Mouse (Mus musculus): ENCODE results near the gene Sec1.

Sec1 gene

DNA sequence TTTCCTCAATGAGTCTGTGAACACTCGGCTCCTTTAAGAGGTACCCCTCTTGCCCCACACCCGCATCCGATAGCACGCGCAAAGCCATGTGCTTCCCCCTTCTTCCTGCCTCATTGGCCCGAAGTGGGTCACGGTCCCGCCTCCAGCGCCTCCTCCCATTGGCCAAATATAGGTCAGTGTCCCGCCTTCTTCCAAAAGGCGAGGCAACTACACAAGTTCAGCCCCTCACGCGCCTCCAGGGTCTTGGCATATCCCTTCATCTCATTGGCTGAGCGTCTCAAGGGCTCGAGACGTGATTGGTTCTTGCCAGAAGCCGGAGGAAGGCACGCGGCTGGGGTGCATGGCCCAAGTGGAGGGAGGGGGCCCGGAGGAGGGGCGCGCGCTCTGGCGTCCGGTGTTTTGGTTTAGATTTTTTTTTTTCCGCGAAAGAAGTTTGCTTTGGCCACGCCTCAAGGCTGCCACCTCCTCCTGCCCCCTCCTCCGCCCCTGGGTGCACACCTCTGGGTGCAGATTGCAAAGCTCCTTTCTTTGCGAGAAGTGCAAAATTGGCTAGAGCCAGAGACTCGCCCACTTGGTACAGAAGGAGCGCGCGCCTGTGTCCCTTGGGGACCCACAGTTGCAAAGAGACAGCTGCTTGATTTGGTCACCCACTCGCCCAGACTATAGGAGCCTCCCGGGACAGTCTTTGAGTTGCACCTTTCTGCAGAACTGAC lies 10.7 kb upstream of the Sec1 start, which contains the start of gene Dbp:
Dbp (plus strand) TSS at position 359 of the 713 bp plus-strand sequence.
- peak; percentile 100 for DNase-seq (ENCODE audit: low spot score in 2 of 2)

DNA sequence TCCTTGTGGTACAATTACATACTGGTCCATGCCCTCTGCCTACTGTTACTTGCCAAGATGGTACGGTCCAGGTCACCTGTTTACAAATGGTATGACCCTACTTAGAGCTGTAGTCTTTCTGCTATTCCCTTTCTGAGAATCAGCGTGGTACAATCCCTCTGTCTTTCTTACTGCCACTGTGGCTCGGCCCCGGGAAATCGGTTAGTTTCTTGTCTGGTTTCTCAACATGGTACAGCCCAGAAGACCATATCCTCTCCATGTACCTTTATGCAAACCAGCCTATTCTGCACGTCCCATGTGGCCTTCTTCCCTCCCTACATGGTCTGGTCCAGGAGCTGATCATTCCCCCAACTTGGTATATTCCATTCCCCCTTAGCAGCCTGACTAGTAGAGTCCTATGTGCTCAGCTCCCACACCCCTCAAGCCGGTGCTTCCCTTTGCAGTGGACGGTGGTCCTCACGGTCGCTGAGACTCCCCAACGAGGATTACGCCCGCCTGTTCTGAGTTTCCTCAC lies 9.9 kb upstream of the Sec1 start:
- peak; percentile 78 to 82 for DNase-seq (ENCODE audit: low spot score in 2 of 2)

DNA sequence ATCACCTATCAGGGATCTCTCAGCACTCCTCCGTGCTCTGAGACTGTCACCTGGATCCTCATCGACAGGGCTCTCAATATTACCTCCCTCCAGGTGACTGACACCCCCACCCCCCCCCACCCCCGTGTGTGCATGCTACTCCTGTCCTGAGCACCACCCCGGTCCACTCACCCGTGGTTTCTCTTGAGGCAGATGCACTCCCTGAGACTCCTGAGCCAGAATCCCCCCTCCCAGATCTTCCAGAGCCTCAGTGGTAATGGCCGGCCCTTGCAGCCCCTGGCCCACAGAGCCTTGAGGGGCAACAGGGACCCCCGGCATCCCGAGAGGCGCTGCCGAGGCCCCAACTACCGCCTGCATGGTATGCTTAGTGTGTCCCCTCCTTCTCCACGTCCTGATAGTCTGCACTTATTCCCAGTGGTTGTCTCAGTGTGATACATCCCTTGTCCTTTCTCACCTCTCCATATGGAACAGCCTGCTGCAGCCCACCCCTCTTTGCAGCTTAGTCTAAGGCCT lies 9.4 kb upstream of the Sec1 start:
- DNase-seq (ENCODE audit: low spot score in 2 of 2) = no peak

DNA sequence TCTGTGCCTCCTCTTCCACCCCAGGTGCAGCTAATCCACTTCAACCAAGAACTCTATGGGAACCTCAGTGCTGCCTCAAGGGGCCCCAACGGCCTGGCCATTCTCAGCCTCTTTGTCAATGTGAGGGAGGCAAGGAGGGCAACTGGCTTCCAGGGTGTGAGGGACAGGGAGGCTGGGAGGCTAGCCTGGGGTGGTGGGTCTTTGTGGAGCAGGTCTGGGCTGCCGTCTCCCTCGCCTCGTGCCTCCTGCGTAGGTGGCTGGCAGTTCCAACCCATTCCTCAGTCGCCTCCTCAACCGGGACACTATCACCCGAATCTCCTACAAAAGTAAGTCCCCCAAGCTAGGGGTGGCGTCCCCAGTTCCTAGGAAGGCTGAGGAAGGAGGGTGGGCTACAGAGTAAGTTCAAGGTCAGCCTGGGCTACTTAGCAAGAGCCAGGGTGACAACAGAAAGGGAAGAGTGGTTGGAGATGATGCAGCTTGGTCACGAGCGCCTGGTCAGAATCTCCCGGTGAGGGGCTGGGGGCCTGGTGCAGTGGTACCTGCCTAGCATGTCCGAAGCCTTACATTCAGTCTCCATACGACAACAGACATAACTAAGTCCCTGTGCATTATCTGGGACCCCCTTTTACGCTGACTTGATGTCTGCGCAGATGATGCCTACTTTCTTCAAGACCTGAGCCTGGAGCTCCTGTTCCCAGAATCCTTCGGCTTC lies 8.8 kb upstream of the Sec1 start:
- no peak for DNase-seq (ENCODE audit: low spot score in 2 of 2)

DNA sequence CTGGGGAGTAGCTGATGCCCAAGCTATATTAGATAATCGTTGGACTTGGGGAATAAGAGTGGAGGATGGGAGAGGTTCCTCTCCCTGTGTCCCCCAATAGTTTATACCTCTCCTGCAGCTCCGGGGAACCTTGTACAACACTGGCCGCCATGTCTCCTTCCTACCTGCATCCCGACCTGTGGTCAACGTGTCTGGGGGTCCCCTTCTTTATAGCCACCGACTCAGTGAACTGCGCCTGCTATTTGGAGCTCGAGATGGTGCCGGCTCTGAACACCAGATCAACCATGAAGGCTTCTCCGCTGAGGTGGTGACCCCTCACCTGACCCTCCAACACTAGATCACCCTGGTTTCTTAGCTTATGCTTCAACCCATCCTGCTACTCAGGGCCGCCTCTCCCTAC lies 8.1 kb upstream of the Sec1 start:
- DNase-seq (ENCODE audit: low spot score in 2 of 2) = no peak

DNA sequence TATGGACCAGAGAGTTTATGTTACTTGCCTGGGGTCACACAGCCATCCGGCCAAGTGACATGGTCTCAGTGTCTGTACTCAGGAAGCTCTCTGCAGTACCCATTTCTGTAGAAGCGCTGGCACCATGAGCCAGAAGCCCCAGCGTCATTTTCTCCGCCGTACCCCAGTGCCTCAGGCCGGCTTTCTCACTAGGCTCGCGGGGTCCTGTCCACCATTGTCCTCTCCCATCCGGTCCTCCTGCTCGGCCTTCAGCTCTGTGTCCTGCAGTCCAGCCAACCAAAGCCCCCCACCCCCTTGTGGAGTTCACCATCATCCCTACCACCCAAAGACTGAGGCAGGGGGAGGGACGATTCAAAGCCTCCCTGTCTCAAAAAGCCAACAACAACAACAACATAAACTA lies 7.4 kb upstream of the Sec1 start:
- no peak for DNase-seq (ENCODE audit: low spot score in 2 of 2)

DNA sequence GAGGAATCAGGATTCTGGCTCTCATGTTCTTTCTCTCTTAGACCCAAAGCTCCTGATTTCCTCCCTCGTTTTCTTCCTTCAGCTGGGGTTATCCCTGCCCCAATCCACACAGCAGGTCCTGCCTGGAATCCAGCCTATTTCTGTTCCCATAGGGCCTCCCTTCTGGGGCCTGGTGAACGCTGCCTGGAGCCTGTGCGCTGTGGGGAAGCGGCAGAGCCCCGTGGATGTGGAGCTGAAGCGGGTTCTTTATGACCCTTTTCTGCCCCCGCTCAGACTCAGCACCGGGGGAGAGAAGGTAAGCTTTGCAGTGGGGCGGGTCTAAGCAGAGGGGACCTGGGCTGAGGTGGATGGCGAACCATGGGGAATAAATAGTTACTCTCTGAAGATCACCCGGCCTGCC lies 6.9 kb upstream of the Sec1 start:
- DNase-seq (ENCODE audit: low spot score in 2 of 2) = no peak

DNA sequence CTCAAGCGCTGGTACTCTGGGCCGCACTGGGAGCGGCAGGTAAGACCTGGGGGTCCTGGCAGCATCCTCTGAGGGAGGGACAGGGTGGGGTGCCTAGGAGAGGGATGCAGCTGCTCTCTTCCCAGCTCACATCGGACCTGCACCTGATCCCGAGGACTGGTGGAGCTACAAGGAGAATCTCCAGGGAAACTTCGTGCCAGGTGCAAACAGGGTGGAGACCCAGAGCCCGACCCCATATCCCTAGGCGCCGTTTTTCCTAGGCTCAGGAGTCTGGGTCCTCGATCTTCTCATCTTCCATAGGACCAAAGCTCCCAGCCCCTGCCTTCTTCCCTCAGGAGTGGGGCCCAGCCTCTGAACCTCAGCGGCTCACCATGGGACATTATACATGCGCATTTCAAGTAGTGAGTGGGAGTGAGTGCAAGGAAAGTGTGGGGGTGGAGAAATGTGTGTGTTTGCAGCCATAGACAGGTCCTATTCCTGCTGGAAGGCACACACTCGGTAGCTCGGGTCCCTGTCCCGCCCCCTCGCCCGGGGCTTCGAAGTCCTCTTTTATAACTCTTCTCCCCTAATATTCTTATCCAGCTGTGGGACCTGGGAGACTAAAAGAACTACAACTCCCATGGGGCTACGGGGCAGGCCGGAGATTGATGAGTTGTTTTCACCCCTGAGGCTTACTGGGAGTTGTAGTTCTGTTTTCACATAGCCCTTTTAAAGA lies 6.3 kb upstream of the Sec1 start:
- peak; percentile 74 to 86 for DNase-seq (ENCODE audit: low spot score in 2 of 2)

DNA sequence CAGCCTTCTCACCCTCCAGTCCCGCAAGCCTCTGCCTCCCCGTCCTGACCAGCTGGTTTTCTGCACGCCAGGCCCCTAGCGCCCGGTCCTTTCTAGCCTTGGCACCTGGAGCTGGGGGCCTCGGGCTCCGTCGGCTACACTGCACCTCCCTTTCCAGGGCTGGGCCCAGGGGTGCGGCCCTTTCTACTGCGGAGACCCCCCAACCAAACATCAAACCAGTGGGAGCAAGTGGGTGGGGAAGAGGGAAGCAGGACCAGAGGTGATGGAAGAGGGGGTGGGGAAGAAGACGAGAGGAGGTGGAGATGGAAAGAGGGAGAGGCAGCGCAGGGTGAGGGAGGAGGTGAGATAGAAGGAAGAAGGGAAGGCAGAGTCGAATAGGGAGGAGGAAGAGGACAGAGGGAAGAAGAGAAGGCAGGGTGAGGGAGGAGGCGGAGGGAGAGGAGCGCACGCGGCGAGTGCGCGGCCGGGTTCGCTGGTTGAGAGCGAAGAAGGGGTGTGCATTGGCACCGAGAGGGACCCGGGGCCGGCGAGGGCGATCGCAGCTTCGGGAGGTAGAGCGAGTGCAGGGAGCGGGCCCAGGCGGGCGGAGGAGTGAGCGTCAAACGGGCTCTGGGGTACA lies 5.4 kb upstream of the Sec1 start, which contains the start of gene Car11:
Car11 (plus strand) TSS at position 321 of the 619 bp plus-strand sequence.
- DNase-seq (ENCODE audit: low spot score in 2 of 2) = no peak

DNA sequence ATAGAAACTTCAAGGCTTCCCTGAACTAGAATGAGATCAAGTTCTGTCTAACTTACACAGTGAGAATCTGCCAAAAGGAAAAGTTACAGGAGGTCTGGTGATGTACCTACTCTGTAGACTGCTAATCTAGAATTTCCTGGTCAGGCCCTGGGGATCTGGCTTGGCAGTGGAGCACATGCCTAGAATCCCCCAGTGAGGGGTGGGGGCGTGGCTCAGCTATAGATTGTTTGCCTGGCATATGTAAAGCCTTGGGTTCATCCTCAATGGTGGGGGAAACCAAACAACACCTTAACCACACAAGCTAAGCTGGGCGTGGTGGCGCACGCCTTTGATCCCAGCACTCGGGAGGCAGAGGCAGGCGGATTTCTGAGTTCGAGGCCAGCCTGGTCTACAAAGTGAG lies 3.7 kb upstream of the Sec1 start:
- no peak for DNase-seq (ENCODE audit: low spot score in 2 of 2)

DNA sequence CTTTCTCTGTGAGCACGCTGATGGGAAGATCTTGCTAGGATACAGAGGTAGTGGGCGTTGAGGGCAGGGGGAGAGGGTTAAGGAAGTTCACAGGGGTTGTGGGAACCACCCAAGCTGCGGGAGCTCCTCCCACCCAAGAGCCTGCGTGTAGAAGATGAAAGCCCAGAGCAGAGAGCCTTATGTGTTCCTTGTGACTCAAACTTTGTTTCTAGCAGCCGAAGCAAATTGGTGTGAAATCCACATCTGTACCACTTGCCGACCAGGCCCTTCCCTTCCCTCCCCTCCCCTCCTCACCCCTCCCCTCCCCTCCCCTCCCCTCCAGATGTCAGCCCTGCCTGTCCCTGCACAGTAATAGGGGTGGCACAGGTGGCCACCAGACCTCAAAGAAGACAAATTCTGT lies 896 bp upstream of the Sec1 start:
- no peak for DNase-seq (ENCODE audit: low spot score in 2 of 2)

DNA sequence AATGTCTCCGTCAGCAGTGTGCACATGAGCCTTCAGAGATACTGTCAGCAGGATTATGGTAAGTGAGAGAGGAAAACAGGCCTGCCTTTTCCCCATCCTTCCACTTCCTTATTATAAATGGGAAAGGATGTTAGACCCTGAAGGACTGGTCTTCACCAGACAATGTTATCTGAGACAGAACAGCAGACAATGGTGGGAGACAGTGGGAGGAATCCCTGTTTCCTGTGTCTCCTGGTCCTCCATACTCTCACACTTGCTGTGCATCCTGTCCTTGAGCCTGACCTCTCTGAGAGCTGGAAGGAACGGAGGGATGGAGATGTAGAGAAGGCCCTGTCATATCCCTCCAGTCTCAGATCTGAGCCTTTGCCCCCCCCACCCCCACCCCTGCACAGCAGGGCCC lies 1.8 kb downstream of the Sec1 start:
- no peak for DNase-seq (ENCODE audit: low spot score in 2 of 2)

DNA sequence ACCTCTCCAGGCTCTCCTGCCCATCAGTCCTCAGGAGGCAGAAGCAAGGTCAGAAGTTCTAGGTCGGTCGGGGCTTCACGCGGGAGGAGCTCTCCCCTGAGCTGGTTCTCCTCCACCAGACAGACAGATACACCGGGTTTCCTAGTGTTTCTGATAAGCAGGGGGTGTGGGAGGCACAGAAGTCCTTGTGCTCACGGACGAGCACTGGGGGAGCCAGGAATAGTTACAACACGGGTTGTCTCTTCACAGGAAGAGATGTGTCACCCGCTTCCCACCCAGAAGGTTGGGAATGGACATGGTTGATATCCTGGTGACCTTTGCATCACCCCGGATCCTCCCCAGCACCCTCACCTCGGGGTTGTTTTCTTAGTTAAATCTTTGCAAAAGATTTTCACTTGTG lies 4.4 kb downstream of the Sec1 start:
- no peak for DNase-seq (ENCODE audit: low spot score in 2 of 2)

DNA sequence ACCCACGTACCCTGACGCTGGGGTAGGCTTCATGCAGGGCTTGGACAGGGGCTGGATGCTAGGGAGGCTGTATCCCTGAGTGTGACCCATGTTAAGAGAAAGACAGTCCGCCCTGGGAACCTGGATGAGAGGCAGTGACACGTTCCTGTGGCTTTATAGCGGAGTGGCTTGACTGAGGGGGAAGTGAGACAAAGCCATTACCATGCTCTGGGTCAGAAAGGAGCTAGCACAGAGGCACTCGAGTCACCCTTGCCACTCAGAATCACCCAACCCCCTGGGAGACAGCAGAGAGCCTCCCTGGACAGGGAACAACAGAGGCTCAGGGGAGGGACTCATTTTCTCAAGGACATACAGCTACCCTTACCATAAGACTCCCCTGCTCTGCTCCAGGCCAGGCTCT lies 5.1 kb downstream of the Sec1 start:
- DNase-seq (ENCODE audit: low spot score in 2 of 2) = no peak

DNA sequence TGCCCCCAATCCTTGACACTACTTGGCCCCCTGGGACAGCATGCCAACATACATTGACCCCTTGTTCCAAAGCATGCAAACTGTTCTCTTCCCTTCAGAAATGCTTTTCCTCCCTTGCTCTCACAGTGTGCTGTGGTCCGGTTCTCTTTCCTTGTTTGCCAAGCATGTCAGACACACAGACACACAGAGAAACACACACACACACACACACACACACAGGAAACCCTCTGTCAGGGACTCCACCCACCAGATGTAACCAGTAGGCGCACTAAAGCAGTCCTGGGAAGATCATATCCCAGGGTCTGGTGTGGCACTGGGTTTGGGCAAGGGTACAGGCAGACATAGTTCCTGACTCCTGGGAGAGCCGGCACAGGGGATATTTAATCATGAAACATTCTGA lies 7.4 kb downstream of the Sec1 start:
- no peak for DNase-seq (ENCODE audit: low spot score in 2 of 2)

DNA sequence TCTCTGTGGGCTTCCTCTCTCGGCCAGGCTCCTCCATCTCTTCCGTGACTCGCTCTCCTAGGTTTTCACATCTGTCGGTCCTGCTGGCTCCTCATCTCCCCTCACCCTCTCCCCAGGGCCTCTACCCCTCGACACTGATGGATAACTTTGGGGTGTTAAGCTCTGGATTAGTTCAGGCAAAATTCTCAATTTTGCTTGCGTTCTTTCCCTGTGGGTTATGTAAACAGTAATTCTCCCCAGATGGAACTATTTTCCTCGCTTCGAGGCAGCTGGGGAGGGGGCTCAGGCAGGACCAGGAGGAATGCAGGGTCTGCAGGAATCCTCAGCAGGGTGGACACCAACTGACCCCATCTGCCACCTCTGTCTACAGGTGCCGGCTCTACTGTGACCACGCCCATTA lies 8.4 kb downstream of the Sec1 start:
- no peak for DNase-seq (ENCODE audit: low spot score in 2 of 2)

DNA sequence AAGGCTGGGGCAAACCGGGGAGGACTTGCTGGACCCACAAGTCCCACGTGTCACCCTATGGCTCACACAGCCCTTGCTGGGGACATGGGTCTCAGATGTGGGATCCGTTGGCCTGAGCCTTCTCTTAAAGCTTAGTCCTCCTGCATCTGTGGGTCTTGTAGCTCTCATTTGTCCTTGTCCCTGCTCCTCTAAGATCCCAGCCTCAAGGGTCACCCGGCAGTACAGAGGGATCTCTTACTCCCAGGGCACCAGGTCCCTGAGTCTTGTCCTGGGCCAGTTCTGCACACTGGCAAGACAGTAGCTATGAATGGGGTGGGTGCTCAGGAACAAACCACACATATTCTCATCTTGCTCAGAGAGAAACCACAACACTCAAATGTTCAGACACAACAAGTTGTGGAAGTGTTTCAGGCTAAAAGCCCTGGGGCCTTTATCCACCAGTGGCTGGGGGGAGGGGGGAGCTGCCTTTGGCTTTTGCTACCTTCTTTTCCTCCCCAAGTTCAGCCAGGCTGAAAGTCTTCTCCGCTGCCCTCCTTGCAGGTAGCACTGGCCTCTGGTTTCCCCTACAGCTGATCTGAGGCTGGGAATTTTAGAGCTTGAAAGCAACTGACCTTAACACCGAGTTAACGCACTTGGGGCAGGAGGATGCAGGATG lies 10.7 kb downstream of the Sec1 start, which contains the start of gene Ntn5:
Ntn5 (plus strand) TSS at position 627 of the 655 bp plus-strand sequence.
- no peak for DNase-seq (ENCODE audit: low spot score in 2 of 2)

DNA sequence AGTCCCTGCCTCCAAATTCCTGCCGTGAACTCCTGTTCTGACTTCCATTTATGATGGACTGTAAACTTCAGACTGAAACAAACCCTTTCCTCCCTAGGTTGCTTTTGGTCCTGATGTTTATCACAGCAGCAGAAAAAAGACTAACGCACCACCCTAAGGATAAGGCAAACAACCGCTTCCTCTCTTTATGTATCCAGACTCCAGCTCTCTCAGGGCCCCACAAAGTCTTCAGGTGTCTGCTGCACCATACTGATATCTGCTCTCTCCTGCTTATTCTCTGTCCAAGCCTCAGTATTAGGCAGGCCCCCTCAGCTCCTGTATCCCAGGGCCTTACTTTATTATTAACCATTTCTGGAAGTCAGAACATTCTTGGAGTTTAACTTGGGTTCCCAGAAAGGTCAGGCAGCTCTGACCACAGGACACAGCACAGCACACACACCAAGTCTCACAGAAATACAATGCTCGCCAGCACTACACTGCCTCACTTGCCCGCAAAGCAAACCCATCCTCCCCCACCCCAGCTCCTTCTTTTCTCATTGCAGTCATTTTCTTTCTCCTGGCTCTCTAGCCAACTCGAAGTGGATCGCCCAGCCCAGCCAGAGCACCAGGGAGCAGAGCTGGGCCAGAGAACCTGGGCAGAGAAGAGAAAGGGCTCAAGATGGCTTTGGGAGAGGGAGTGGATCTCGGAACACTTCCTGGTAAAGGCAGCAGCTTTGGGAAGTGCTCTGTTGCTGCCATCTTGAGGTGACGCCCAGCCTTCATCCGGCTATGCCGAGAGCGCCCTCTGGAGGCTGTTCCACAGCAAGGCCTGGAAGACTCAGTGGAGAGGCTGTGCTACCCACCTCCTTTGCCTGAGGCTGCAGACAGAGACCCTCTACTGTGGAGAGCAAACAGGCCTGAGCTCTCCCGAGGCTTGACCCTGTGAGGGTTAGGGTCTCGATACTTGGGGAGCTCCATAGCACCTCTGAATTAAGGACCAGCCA lies 11.8 kb downstream of the Sec1 start:
- DNase-seq (ENCODE audit: low spot score in 2 of 2) = peak; percentile 65 to 76

DNA sequence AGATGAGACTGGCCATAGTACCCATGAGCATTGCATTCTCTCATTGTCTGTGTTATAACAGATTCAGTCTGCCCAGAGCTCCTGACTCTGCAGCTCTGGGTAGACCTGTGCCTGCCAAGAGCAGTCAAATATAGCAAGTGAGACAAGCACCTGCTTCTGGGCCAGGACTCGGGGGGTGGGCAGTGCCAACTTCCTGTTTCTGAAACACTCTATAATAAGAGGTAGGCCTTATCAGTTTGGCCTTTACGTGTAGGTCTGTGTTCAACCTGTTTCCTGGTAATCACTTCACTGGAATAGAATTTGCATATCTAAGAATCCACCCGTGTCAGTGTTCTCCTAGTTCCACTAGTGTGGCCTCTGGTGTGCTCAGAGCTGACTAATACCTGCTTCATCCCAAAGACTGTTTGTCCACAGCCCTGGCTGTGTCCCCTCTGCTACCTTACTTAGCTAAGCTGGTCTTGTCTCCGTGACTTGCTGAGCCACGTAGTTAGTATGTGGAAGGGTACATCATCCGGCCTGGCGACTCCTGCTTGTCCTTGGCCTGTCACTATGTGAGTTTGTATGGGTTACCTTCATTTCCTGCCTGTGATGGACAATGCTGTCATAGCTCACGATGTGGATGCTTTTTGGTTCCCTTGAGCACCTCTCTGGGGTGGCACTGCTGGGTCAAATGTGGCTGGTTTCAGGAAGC lies 13.0 kb downstream of the Sec1 start:
- no peak for DNase-seq (ENCODE audit: low spot score in 2 of 2)

All from right cerebral cortex, postnatal 36 days (tissue).